Mouse (Mus musculus): ENCODE measurements at regions not wholly inside any gene's neighbourhood (a gene's known extent, or its start where the extent isn't known, plus 50 kb on each side); places are given as distances from the start of the nearest gene placed in this dataset.

GRCm38 (mm10) chr9:27702140-27702539 is 88.4 kb upstream of the Opcml start:
- DNase-seq, result no peak

- no peak for DNase-seq
These were observed 86.6 kb upstream of the Opcml start for GRCm38 (mm10) chr9:27704001-27704400.

GRCm38 (mm10) chr9:27723840-27724408 is 66.7 kb upstream of the Opcml start:
- DNase-seq, result no peak

- no peak for DNase-seq
These were observed 66.0 kb upstream of the Opcml start for GRCm38 (mm10) chr9:27724576-27724975.

GRCm38 (mm10) chr9:27728652-27729557 is 61.7 kb upstream of the Opcml start:
- DNase-seq, result no peak

- no peak for DNase-seq
These were observed 61.1 kb upstream of the Opcml start for GRCm38 (mm10) chr9:27729558-27729889.

GRCm38 (mm10) chr9:27739287-27739686 is 51.3 kb upstream of the Opcml start:
- DNase-seq, result peak in 1 of 2 experiments; percentile 43

Measured in kidney, postnatal 25 days (tissue).